Mouse (Mus musculus): ENCODE measurements around the gene Macrod2.

Macrod2 gene

DNA sequence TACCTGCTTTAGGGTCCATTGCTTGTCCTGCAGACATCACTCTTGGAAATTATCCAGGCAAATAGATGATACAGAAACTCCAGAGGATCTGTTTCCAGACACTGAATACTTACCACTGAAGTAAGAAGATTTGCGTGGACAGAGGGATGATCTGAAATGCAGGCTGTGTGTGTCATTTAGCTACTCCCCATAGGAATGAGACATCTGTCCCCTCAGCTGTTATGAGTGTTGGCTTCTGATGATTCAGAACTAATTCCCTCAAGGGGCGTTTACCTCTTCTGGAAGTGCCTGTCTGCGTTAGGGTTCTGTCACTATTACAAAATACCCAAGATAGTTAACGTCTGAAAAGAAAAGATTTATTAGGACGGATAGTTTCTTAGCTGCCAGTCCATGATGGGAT is 576.7 kb downstream of the Macrod2 start:
- ChIA-PET POLR2A (interaction anchor here in 1 of 4 experiments (1.4 kb wide), 1 partner anchor 23 kb away, joined by 3 read pairs; no protein-coding TSS in a partner anchor), CTCF (no interaction called here)

DNA sequence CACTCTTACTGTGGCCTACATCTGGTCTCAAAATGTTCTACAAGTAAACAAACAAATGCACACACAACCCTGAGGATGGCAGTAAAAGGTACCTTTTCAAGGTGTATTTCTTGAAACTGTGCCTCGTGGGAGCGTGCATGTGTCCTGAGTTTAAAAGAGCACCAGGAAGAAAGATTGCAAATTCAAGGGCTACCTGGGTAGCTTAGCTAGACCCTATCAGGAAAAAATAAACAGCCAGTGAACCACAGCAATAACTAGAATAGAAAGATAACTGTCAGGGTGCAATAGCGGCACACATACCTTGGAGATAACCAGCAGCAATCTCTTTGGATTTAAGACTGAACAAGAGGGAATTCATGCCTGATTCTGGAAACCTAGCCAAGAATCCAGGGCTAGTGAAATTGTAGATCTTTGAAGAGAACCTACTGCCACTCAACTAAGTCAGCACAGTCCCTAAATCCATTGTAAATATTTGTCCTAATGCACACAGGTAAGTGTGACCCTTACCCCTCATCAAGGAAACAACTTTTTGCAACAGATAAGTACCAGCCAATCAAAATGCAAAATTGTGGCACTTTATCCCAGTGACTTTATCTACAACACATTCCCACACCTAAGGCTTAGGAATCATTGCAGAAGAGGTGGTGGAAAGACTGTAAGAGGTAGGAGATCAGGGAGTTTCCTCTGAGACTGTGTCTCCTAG is 590.7 kb downstream of the Macrod2 start:
- POLR2A ChIA-PET: interaction anchor here in 1 of 4 experiments (1.4 kb wide), 1 partner anchor 315 kb away, joined by 3 read pairs; the partner anchor contains the start of gene Flrt3
- CTCF ChIA-PET: no interaction called here

DNA sequence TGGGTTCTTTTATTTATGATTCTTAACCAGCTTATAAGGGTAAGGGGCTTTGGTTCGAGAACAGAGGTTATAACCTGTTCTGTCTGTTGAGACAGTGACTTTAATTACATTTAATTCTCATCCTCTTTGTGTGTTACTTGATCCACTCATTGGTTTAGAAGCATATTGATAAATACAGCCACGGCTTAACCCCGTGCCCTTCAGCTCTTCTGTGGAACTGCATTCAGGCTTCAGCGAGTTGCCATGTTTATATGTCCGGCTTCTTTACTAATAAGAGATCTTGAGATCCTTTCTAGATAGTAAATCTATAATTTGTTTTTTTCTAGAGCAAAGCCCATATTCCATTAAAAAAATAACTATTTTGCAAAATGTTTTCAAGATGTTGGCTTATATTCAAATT is 608.7 kb downstream of the Macrod2 start:
- CTCF ChIA-PET: no interaction called here

DNA sequence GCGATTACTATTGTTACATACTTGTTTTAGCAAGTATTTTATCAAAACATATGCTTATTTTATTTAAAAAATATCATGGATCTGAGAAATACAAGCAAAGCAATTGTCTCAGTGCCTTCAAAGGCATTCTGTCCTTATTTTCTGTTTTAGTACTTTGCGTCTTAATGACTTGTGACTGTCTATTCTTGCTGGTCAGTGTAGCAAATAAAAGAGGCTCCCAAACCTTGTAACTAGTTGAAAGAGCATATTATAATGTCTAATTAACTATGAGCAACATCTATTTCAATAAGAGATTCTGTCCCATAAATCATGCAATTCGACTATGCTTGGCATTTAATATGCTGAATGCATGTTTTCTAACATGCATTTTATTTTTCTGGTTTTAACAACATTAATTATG is 609.2 kb downstream of the Macrod2 start:
- ChIA-PET CTCF (no interaction called here), POLR2A (no interaction called here)

More for the DNA sequence above, 608.7 kb downstream of the Macrod2 start:
- POLR2A ChIA-PET: no interaction called here

DNA sequence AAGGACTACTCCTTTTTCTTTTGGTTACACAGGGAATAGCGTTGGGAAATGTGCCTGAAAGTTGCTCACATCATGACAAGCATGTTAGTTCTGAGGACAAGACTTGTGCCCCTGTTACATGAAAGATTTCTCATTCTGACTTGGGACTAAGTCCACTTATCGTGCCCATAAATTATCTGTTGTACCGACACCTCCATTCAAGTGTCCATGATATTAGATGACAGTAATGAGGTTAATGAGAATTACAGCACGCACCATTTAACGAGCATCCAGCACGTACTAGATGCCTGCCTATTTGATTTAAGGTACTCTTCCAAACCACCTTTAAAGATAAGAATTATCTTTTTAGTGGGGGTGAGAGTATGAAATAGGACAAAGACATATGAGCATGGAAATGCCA is 610.5 kb downstream of the Macrod2 start:
- ChIA-PET CTCF (no interaction called here), POLR2A (no interaction called here)

DNA sequence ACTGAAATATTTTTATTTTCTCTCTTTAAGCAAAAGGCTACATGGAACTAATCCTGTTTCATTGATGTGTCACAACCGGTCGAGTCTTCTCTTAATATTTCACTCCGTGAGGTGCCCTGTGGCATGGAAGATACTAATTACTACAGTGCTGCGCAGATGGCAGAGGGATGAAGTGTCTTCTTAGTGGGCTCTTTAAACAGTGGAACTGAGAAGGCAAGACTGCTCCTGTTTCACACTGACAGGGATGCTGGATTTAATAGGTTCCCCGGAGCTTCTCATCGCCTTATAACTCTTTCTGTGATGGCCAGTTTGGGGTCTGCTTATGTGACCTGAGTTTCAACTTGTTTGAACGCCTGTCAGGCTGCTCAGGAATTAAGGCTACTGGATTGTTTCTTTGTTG is 612.6 kb downstream of the Macrod2 start:
- ChIA-PET POLR2A (no interaction called here), CTCF (no interaction called here)

DNA sequence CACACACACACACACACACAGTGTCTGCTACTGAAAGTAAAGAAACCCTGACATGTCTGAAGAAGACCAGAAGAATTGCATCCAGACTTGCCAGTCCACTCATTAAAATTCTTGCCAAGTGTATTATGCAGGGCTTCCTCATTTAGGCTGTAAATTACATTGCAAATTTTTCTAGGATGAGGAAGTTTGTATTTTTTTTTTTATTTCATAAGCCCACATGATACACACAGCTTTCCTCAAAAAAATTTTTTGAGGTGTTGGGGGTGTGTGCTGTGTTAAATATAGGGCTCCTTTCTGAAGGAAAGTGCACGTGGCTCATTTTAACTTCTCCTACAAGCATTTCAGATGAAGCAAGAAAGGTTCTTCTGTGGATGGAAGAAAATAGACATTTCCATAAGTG is 613.3 kb downstream of the Macrod2 start:
- POLR2A ChIA-PET: no interaction called here
- CTCF ChIA-PET: no interaction called here

DNA sequence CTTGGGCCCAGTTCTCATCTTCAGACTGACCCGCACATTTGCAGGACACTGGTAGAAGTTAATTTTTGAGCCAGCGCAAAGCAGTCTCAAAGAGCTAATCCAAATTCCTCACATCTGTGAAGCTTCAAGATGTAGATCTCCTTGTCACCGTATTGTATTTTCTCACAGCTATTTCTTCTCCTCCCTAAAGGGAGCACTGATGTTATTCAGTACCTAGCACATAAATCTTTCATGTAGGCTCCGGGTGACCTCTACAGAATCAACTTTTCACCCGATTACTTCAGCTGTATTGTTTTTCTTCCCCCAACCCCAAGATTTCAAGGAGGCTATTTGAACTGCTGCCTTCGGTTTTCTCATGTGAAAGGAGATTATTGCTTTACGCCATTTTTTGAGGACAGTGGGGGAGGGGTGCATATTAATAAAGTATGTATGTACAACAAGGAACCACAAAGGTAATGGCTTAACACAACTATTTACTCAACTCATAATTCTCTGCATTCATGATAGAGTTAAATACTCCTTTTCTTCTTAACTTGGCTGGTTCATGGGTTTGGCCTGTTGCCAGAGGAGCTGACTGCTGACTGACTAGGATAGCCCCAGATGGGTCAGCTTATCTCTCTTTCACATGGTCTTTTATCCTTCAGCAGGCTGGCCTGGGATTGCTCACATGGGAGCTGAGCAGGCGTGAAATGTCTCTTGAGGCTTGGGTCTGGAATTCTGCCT is 618.5 kb downstream of the Macrod2 start:
- ChIA-PET CTCF (no interaction called here), POLR2A (interaction anchor here in 1 of 4 experiments (0.5 kb wide), 1 partner anchor 44 kb away, joined by 4 read pairs; no protein-coding TSS in a partner anchor)

DNA sequence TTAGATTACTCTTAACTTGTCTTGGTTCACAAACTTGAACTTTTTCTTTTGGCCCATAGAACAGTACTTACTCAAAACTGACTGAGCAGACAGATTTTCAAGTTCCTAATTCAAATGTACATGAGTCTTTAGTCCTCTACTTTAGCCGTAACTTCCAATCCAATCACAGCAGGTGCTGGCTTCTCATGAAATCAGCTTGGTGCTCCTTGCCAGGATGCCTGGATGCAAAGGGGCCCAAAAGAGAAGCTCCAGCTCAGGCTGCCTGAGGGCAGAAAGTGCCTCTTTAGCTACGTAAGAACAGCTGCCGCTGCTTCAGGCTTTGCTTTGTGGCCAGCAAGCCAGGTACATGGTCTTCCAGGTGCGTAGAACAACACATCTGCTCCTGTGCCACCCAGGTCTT is 627.9 kb downstream of the Macrod2 start:
- POLR2A ChIA-PET: no interaction called here

DNA sequence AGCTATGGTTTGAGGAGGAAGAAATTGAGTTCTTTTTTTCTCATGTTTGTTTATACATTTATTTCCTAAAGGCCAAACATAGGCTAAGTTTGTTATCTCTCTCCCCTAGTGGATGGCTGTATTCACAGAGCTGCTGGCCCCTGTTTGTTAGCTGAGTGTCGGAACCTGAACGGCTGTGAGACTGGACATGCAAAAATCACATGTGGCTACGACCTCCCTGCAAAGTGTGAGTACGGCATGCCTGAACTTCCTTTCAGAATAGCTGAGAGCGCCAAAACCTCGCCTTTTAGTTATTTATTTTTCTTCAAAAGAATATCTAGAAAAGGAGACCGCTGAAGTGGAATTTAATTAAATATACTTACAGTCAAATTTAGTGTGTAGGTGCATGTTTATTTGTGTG is 628.8 kb downstream of the Macrod2 start:
- CTCF ChIA-PET: no interaction called here
- POLR2A ChIA-PET: no interaction called here

More for the DNA sequence above, 627.9 kb downstream of the Macrod2 start:
- CTCF ChIA-PET: no interaction called here

DNA sequence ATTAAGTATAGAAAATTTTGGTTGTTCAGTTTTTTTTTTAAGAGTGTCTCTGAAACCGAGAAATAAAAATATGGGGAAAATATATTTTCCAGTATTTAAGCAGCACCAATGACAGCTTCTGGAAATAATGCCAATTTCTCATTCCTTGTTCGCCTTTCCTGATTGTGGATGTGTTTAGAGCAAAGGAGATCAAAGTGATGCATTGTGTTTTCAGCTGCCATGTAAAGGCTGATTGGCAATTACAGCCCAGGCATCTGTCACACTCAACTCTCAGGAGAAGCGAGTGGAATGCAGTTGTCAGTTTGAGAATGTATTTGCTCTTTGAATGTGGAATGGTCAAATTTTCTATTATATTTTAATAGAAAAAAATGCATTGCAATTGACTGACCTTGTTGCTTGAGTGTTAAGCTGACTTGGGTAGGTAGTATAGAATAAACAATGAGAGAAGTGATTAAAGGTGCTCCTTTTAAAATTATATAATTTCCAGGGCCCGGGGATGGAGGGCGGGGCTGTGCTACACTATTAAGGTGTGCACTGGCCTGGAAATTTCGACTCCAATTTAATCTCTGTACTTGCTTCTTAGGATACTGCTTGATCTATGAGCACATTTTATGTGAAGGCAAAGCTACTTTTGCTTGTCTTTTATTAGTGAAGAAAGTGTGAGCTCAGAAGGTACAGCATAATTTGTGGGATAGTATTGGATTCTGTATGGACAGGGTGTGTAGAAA is 629.4 kb downstream of the Macrod2 start:
- POLR2A ChIA-PET: no interaction called here
- CTCF ChIA-PET: no interaction called here

DNA sequence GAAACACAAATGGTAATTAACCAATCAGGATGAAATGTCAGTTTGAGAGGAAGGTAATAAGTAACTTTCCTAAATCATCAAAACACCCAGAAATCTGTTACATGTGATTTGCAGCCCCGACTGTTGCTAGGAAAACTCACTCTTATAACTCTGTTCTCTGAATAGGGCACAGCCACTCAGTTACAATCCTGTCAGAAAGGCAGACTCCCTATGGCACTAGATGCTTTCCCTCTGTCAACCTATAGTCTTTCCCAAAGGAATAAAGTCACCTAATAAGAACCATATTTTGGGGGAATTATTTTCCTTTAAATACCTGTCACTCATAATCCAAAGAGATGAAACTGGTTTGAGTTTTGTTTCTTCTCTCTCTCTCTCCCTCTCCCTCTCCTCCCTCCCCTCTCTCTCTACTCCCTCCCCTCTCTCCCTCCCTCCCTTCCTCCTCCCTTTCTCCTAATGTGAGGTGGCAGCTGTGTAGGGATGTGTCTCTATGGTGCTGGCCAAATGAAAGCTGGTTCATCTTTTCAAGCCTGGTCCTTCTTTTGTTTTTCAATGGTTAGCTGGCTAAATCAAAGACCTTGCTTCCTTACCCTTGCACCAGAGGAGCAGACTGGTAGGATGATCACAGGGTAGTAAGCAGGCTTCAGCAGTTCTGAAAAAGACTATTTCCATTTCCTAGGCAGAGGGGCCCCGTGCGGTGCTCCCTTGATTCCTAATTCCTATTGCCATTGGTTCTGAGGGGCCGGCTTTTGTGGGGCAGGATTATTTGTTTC is 661.8 kb downstream of the Macrod2 start:
- ChIA-PET POLR2A (interaction anchor here in 1 of 4 experiments (0.6 kb wide), 1 partner anchor 43 kb away, joined by 4 read pairs; no protein-coding TSS in a partner anchor), CTCF (no interaction called here)

DNA sequence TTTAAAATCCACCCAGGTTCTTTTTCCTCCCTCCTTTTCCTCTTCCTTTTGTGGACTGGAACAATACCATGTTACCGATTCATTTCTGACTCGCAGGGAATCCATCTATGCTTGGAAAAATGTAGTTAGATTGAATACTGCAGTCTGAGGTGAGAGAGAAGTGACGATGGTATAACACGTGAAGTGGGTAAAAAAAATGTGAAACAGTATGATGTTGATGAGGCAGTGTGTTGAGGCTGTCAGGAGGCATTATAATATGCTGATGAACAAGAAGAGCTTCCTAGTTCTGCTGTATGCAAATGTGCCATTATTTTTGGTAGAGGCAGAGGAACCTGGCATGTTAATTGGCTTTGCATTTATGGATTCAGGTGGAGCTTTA is 662.3 kb downstream of the Macrod2 start:
- ChIA-PET POLR2A (interaction anchor here in 1 of 4 experiments (0.6 kb wide), 1 partner anchor 44 kb away, joined by 4 read pairs; no protein-coding TSS in a partner anchor), CTCF (no interaction called here)

DNA sequence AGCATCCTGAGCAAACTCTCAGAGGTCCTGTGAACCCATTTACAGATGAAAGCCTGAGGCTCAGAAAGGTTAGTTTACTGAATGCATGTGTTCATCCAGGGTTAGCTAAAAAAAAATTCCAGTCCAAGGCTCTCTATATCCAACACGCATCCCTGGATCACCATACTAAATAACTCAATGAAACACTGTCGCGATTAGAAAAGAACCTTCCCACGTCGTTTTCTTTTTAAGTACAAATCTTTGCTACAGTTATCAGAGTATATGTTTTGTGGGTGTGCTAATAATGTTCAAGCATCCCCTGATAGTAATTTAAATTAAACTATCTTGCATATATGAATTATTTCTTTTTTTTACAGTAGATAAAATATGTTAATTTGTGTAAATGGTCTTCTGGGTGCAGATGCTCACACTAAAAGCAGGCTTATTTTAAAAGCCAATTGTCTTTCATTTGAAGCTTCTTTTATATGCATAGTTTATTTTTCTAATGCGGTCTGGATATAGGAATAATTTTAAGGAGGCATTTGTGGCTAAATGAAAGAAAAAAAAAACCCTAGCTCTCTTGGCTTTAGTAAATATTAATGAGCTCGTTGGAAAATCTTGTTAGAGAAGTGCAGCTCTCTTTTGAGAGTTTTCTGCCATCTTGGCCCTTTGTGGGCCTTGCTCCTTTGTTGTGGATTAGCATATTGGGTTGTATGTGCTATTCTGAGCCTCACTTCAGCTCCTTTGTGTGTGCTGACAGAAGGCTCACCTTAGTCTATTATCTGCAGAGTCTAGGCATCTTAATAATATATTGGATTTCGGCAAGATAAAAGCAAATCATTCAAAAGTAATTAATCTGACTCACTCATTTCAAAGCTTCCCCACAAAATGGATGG is 679.1 kb downstream of the Macrod2 start:
- ChIA-PET POLR2A (no interaction called here), CTCF (interaction anchor here in 1 of 4 experiments (0.5 kb wide), 1 partner anchor 22 kb away, joined by 3 read pairs; no protein-coding TSS in a partner anchor)

DNA sequence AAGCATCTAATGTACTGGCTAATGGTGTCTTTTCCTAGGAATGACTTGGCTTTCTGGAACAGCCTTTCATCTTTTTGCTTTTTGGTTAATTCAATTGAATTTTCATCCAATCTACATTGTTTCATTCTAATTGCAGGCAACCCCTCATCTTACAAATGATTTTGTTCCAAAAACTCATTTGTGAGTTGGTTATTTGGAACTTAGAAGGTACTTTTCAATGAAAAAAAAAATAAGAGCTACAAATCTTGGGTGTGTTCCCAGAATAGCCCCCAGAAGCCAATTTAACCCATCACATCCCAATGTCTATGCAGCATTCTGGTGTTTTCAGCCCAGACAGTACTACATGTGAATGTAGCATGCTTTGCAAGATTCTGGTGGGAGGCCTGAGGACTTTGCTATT is 683.1 kb downstream of the Macrod2 start:
- CTCF ChIA-PET: no interaction called here
- POLR2A ChIA-PET: no interaction called here

DNA sequence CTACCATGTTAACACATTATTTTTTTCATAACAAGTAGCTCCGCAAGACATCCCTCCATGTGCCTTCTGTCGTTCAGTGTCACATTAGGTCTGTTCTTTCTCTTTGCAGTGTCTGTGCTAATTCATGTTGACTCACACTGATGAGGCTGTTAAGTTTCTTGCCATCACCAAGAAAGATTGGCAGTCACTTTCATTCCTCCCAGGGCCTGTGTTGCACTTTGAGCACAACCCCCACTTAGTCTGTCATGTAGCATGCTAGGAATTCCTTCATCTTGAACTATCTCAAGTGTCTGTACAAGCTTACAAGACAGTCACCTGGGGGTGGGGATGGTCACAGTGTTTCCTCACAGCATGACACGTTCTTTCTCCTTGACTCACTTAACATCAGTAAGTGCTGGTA is 696.2 kb downstream of the Macrod2 start:
- ChIA-PET POLR2A (no interaction called here), CTCF (no interaction called here)

DNA sequence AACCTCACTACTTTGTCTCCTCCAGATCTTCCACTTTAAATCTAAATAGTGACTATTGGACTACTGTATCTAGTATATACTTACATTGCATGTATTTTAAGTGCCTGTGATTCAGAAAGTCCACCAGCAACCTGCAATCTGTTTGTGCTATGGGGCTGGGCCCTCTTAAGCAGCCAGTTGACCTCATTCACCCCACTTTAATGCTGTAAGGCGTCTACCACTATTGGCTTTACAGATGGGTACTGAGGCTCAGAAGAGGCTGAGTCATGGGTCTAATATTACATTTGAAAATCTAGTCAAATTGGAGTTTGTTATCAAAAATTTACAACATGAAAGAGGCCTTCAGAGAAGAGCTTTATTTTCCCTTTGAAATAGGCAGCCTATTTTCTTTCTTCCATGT is 722.5 kb downstream of the Macrod2 start:
- ChIA-PET POLR2A (interaction anchor here in 1 of 4 experiments (0.6 kb wide), 1 partner anchor 55 kb away, joined by 3 read pairs; no protein-coding TSS in a partner anchor), CTCF (no interaction called here)

DNA sequence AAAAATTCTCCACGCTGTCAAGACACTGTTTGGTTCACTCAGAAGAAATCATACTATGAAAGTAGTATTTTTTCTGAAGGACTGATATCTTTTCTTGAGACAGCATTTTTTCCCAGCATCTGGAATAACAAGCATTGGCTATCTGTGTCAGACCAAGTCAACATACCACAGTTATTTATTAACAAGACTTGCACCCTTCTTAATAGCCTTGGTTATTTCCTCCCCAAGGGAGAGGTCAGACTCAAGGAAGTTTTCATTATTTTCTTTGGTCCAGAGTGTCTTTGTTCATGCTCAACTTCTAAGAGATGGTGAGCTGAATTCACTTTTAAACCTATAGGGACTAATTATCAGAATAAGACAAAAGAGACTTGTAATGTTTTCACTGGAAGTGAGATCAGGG is 728.8 kb downstream of the Macrod2 start:
- POLR2A ChIA-PET: no interaction called here

DNA sequence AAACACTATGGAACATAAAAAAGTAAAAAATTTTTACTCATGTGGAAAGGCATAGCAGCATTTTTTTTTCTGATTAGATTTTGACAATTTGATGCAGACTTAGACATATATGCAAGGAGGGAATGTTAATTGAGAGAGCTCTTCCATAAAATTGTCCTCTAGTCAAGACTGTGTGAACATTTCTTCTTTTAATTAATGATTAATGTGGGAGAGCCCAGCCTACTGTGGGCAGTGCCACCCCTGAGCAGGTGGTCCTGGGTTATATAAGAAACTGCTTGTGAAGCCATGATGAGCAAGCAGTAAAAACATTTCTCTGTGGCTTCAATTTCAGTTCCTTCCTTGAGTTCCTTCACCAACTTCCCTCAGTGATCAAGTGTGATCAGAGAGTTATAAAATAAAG is 730.5 kb downstream of the Macrod2 start:
- ChIA-PET CTCF (no interaction called here), POLR2A (no interaction called here)

More for the DNA sequence above, 728.8 kb downstream of the Macrod2 start:
- CTCF ChIA-PET: no interaction called here

All from embryonic stem cell, embryonic (primary cell).